Mouse (Mus musculus): Measurements from ENCODE around the gene Piwil1.

GRCm38 (mm10) chr5:128746261-128746660, 43.9 kb downstream of the Piwil1 start:
- no peak for TF ChIP-seq POLR2AphosphoS2 (IDR thresholded peaks at IDR 0.05; ENCODE audit: low read depth, low read length)
- no peak for TF ChIP-seq ZNF384 (IDR thresholded peaks at IDR 0.05; ENCODE audit: low read depth, low read length)
- TF ChIP-seq USF1 (IDR thresholded peaks at IDR 0.05; ENCODE audit: low read depth, low read length): no peak
- no peak for TF ChIP-seq HCFC1 (IDR thresholded peaks at IDR 0.05; ENCODE audit: low read depth, low read length)
- TF ChIP-seq ZMIZ1 (IDR thresholded peaks at IDR 0.05; ENCODE audit: low read depth, low read length): no peak
- TF ChIP-seq ELF1 (IDR thresholded peaks at IDR 0.05; ENCODE audit: low read depth, low read length): no peak
- no peak for TF ChIP-seq CTCF (conservative IDR thresholded peaks at IDR 0.05 in 1 of 2, IDR thresholded peaks at IDR 0.05 in 1 of 2; ENCODE audit: low read depth in 2 of 2, low read length in 2 of 2)
- no peak for TF ChIP-seq ETS1 (conservative IDR thresholded peaks at IDR 0.05; ENCODE audit: low read depth, low read length)

Data from CH12.LX (cell line).